Mouse (Mus musculus) ES-Bruce4 (cell line): ENCODE results near the gene Rev3l.

Source experiments
- CTCF ChIP-seq: IDR thresholded peaks from one replicate; pipeline ENCODE4 v1.8.1; 2011; ENCODE audit warnings: low read depth, low read length
- EP300 ChIP-seq: IDR thresholded peaks from 2 replicates; pipeline ENCODE4 v1.6.1; 2011; ENCODE audit warnings: low read depth, low read length; ENCODE audit not compliant: insufficient read depth
- POLR2A ChIP-seq: IDR thresholded peaks from one replicate; pipeline ENCODE4 v1.8.1; 2011; ENCODE audit warnings: low read length; ENCODE audit not compliant: insufficient read depth

GRCm38 (mm10) chr10:39896503-39896902, 164.6 kb downstream of the Rev3l start:
- TF ChIP-seq CTCF = peak; percentile 9
- TF ChIP-seq EP300 = no peak
- no peak for TF ChIP-seq POLR2A
